Mouse (Mus musculus) C2C12 (cell line): ENCODE measurements around the gene Hspa1l.

ENCODE experiments used
- CEBPB ChIP-seq: IDR thresholded peaks from one replicate; pipeline ENCODE4 v1.6.1; 2011; ENCODE audit warnings: low read depth, mild to moderate bottlenecking, control low read depth, moderate library complexity
- CTCF ChIP-seq: IDR thresholded peaks from one replicate; pipeline ENCODE4 v1.5.1; 2011; ENCODE audit not compliant: control insufficient read depth, insufficient read depth, insufficient read length
- MAX ChIP-seq: IDR thresholded peaks from one replicate; pipeline ENCODE4 v1.6.1; 2011; ENCODE audit warnings: mild to moderate bottlenecking, control low read depth
- USF1 ChIP-seq: IDR thresholded peaks from one replicate; pipeline ENCODE4 v1.6.1; 2011; ENCODE audit warnings: low read depth, mild to moderate bottlenecking, control low read depth, moderate library complexity

DNA sequence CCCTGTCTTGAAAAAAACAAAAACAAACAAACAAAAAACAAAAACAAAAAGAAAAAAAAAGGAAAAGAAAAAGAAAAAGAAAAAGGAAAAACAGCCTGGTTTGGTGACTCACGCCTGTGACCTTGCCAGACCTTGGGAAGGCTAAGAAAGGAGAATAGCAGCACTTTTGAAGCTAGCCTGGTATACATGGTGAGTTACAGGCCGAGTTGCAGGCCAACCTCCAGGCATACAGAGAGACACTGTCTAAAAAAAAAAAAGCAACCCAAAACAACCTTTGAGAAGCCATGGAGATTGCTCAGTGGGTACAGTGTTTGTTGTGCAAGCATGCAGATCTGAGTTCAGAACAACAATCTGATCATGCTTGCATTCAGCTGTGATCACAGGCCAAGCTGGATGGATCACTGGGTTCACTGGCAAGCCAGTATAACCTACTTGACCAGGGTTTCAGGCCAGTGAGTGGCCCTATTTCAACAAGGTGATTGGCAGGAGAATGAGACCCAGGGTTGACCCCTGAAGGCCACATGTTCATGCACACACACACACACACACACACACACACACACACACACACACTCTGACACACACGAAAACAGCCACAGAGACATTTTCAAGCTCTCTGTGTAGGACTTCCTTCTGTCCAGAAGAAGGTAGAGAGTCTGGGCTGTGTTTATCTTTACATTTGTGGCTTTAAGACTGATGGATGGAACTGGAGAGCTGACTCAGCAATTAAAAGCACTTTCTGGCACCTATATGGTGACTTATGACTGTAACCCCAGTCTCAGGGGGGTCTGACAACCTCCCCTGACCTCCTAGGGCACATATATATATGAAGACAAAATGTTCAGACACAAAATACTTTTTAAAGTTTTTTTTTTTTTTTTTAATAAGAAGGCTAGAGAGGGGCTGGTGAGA is 3.3 kb downstream of the Hspa1l start:
- no peak for TF ChIP-seq CTCF
- no peak for TF ChIP-seq MAX
- no peak for TF ChIP-seq USF1
- TF ChIP-seq CEBPB, result no peak
